Mouse (Mus musculus) heart, embryonic 11.5 days (tissue): Measurements from ENCODE around the gene Dvl2. TPM values are rescaled to one million over a fixed set of nuclear protein-coding genes. Genes with fewer than 3 reads are reported as not detected.

Source experiments
- ATAC-seq: fragments of 200-750 bp; cut with Nextera tagmentation; replicated peaks from 2 replicates; pipeline ENCODE4 v1.8.0; 2017; ENCODE audit warnings: moderate library complexity; ENCODE audit not compliant: insufficient number of reproducible peaks, low FRiP score, low TSS enrichment
- H3K27ac ChIP-seq: fragments of 300-500 bp; sonication (generic); 2 replicates; pipeline ENCODE4 v1.5.1; 2014; ENCODE audit warnings: mild to moderate bottlenecking, low read depth, low read length
- H3K27me3 ChIP-seq: fragments of 300-500 bp; sonication (generic); 2 replicates; pipeline ENCODE4 v1.6.1; 2014; ENCODE audit warnings: mild to moderate bottlenecking, low read length, mixed read lengths; ENCODE audit not compliant: control insufficient read depth, insufficient read depth
- H3K36me3 ChIP-seq: fragments of 300-500 bp; sonication (generic); 2 replicates; pipeline ENCODE4 v1.6.1; 2014; ENCODE audit warnings: mild to moderate bottlenecking, low read length, moderate library complexity, mixed read lengths; ENCODE audit not compliant: control insufficient read depth, insufficient read depth
- H3K4me1 ChIP-seq: fragments of 300-500 bp; sonication (generic); 2 replicates; pipeline ENCODE4 v1.6.1; 2014; ENCODE audit warnings: low read length; ENCODE audit not compliant: control insufficient read depth, insufficient read depth
- H3K4me2 ChIP-seq: fragments of 300-500 bp; sonication (generic); 2 replicates; pipeline ENCODE4 v1.6.1; 2014; ENCODE audit warnings: mild to moderate bottlenecking, moderate library complexity
- H3K4me3 ChIP-seq: fragments of 300-500 bp; sonication (generic); 2 replicates; pipeline ENCODE4 v1.5.1; 2014; ENCODE audit warnings: low read depth, low read length
- H3K9ac ChIP-seq: fragments of 300-500 bp; sonication (generic); 2 replicates; pipeline ENCODE4 v1.6.1; 2014; ENCODE audit warnings: mild to moderate bottlenecking, low read depth, low read length, moderate library complexity
- H3K9me3 ChIP-seq: fragments of 300-500 bp; sonication (generic); replicated peaks from 2 replicates; pipeline ENCODE4 v1.6.1; 2016; ENCODE audit warnings: low read length; ENCODE audit not compliant: control insufficient read depth
- WGBS: fragments of 180-500 bp; shearing (Covaris S2); extraction: QIAGEN DNeasy Blood & Tissue Kit; methylation state at CpG from one replicate; pipeline ENCODE4 v1.1.7; 2014; ENCODE audit not compliant: insufficient replicate concordance; 5-methylcytosine and 5-hydroxymethylcytosine counted together
- polyA plus RNA-seq: library from polyadenylated mRNA; unstranded; fragments of >200 nt; fragmentation: Nextera tagmentation; extraction: Ambion mirVana; gene quantifications from 2 replicates; pipeline ENCODE4 v1.2.1, GENCODE M21; 2014

The Dvl2 gene
- polyA plus RNA-seq, 1 experiment from 2014 or later: 18.9 TPM

- Histone ChIP-seq H3K4me3 (peak overlapping the region; percentile 88), H3K4me1 (peaks cover 18% of the 10 kb centered on the region), H3K27ac (peak overlapping the region; percentile 99), H3K9ac (peak overlapping the region; percentile 97), H3K9me3 (no peaks in the 10 kb centered on the region), H3K4me2 (peak overlapping the region; percentile 59), H3K27me3 (no peaks in the 10 kb centered on the region), H3K36me3 (peaks cover 24% of the 10 kb centered on the region)
- 1% methylated on average over 59 of the region's 66 CpGs for WGBS
- ATAC-seq: peak; percentile 6; the same call in 1 of the 2 replicates
These were observed 4.0 kb upstream of the Dvl2 start for GRCm38 (mm10) chr11:69996161-69997061.

- Histone ChIP-seq H3K4me2 (peak overlapping the region; percentile 59), H3K27ac (peak overlapping the region; percentile 99), H3K36me3 (peaks cover 24% of the 10 kb centered on the region), H3K9ac (peak overlapping the region; percentile 97), H3K9me3 (no peaks in the 10 kb centered on the region), H3K4me1 (peaks cover 23% of the 10 kb centered on the region), H3K27me3 (no peaks in the 10 kb centered on the region), H3K4me3 (peak overlapping the region; percentile 88)
- peak; percentile 74 for ATAC-seq
- under 1% methylated on average over 36 of the region's 44 CpGs for WGBS
These were observed 3.3 kb upstream of the Dvl2 start for GRCm38 (mm10) chr11:69997070-69997509.

- WGBS: 91% methylated on average over 27 of the region's 27 CpGs
- no peak for ATAC-seq
- Histone ChIP-seq H3K27ac (no peak overlapping the region), H3K9ac (no peak overlapping the region), H3K27me3 (no peaks in the 10 kb centered on the region), H3K4me1 (peaks cover 26% of the 10 kb centered on the region), H3K4me2 (no peak overlapping the region), H3K4me3 (no peak overlapping the region), H3K36me3 (peaks cover 20% of the 10 kb centered on the region), H3K9me3 (no peaks in the 10 kb centered on the region)
These were observed 1.6 kb upstream of the Dvl2 start for GRCm38 (mm10) chr11:69998567-69999491.

GRCm38 (mm10) chr11:69999666-70000065 is 729 bp upstream of the Dvl2 start:
- Histone ChIP-seq H3K4me3 (peak overlapping the region; percentile 77; the same call in 1 of the 2 replicates), H3K9ac (no peak overlapping the region), H3K27me3 (no peaks in the 10 kb centered on the region), H3K27ac (peak overlapping the region; percentile 91), H3K36me3 (peaks cover 16% of the 10 kb centered on the region), H3K4me2 (peak overlapping the region; percentile 80; the same call in 1 of the 2 replicates), H3K9me3 (no peaks in the 10 kb centered on the region), H3K4me1 (peaks cover 26% of the 10 kb centered on the region)
- 87% methylated on average over 8 of the region's 8 CpGs for WGBS
- no peak for ATAC-seq

- H3K4me2 ChIP-seq: peak overlapping the region; percentile 80
- H3K4me3 ChIP-seq: peak overlapping the region; percentile 77
- ATAC-seq: no peak
- no peaks in the 10 kb centered on the region for H3K27me3 ChIP-seq
- peak overlapping the region; percentile 91; the same call in 1 of the 2 replicates for H3K27ac ChIP-seq
- H3K4me1 ChIP-seq: peaks cover 26% of the 10 kb centered on the region
- no peaks in the 10 kb centered on the region for H3K9me3 ChIP-seq
- H3K36me3 ChIP-seq: peaks cover 18% of the 10 kb centered on the region
- WGBS: 10% methylated on average over 8 of the region's 8 CpGs
- H3K9ac ChIP-seq: peak overlapping the region; percentile 84
These were observed 764 bp downstream of the Dvl2 start for GRCm38 (mm10) chr11:70001159-70001558.

GRCm38 (mm10) chr11:70001865-70002264 is 1.5 kb downstream of the Dvl2 start:
- Histone ChIP-seq H3K4me2 (peak overlapping the region; percentile 80), H3K27me3 (no peaks in the 10 kb centered on the region), H3K4me1 (peaks cover 26% of the 10 kb centered on the region), H3K4me3 (peak overlapping the region; percentile 77), H3K27ac (no peak overlapping the region), H3K36me3 (peaks cover 23% of the 10 kb centered on the region), H3K9ac (no peak overlapping the region), H3K9me3 (no peaks in the 10 kb centered on the region)
- no peak for ATAC-seq

GRCm38 (mm10) chr11:70002471-70002870 is 2.1 kb downstream of the Dvl2 start:
- Histone ChIP-seq H3K4me3 (peak overlapping the region; percentile 1; the same call in 1 of the 2 replicates), H3K36me3 (peaks cover 27% of the 10 kb centered on the region), H3K4me2 (peak overlapping the region; percentile 80), H3K9ac (peak overlapping the region; percentile 30; the same call in 1 of the 2 replicates), H3K9me3 (no peaks in the 10 kb centered on the region), H3K27ac (no peak overlapping the region), H3K4me1 (peaks cover 24% of the 10 kb centered on the region), H3K27me3 (no peaks in the 10 kb centered on the region)
- no peak for ATAC-seq
- 88% methylated on average over 2 of the region's 2 CpGs for WGBS

GRCm38 (mm10) chr11:70005521-70005920 is 5.1 kb downstream of the Dvl2 start:
- WGBS: 68% methylated on average over 5 of the region's 5 CpGs
- ATAC-seq: no peak
- Histone ChIP-seq H3K27me3 (no peaks in the 10 kb centered on the region), H3K4me2 (no peak overlapping the region), H3K4me3 (no peak overlapping the region), H3K9ac (no peak overlapping the region), H3K36me3 (peaks cover 35% of the 10 kb centered on the region), H3K4me1 (peaks cover 18% of the 10 kb centered on the region), H3K27ac (no peak overlapping the region), H3K9me3 (no peaks in the 10 kb centered on the region)
